Mouse (Mus musculus) forebrain, postnatal 0 days (tissue): ENCODE data around the gene Cacng7. TPM values are rescaled to one million over a fixed set of nuclear protein-coding genes. Genes with fewer than 3 reads are reported as not detected.

Experiments used
- ATAC-seq: fragments of 200-750 bp; cut with Nextera tagmentation; 2 replicates; pipeline ENCODE4 v1.8.0; 2017; ENCODE audit warnings: mild to moderate bottlenecking, moderate library complexity
- DNase-seq: peaks from one replicate; pipeline ENCODE4 v3.0.0-alpha.2; 2015
- H3K27ac ChIP-seq: fragments of 300-500 bp; sonication (generic); 2 replicates; pipeline ENCODE4 v1.5.1; 2014; ENCODE audit warnings: low read depth, mild to moderate bottlenecking, antibody characterized with exemption, low read length, moderate library complexity, mixed read lengths
- H3K27me3 ChIP-seq: fragments of 300-500 bp; sonication (generic); 2 replicates; pipeline ENCODE4 v1.6.1; 2014; ENCODE audit warnings: mild to moderate bottlenecking, low read length, mixed read lengths; ENCODE audit not compliant: insufficient read depth
- H3K36me3 ChIP-seq: fragments of 300-500 bp; sonication (generic); 2 replicates; pipeline ENCODE4 v1.6.1; 2014; ENCODE audit warnings: mild to moderate bottlenecking, moderate library complexity; ENCODE audit not compliant: insufficient read depth
- H3K4me1 ChIP-seq: fragments of 300-500 bp; sonication (generic); 2 replicates; pipeline ENCODE4 v1.6.1; 2014; ENCODE audit warnings: antibody characterized with exemption; ENCODE audit not compliant: insufficient read depth
- H3K4me2 ChIP-seq: fragments of 300-500 bp; sonication (generic); 2 replicates; pipeline ENCODE4 v1.6.1; 2014; ENCODE audit warnings: low read depth, mild to moderate bottlenecking, moderate library complexity
- H3K4me3 ChIP-seq: fragments of 300-500 bp; sonication (generic); 2 replicates; pipeline ENCODE4 v1.5.1; 2014; ENCODE audit warnings: low read depth, low read length, mixed read lengths
- H3K9ac ChIP-seq: fragments of 300-500 bp; sonication (generic); 2 replicates; pipeline ENCODE4 v1.6.1; 2014; ENCODE audit warnings: mild to moderate bottlenecking
- H3K9me3 ChIP-seq: fragments of 300-500 bp; sonication (generic); 2 replicates; pipeline ENCODE4 v1.6.1; 2016; ENCODE audit warnings: low read length
- CTCF ChIP-seq: sonication (generic); IDR thresholded peaks from 2 replicates; pipeline ENCODE4 v1.5.1; 2016; ENCODE audit warnings: antibody characterized with exemption, control low read depth, low read depth
- WGBS: fragments of 180-500 bp; shearing (Covaris S2); extraction: QIAGEN DNeasy Blood & Tissue Kit; methylation state at CpG from one replicate; pipeline ENCODE4 v1.1.7; 2014; 5-methylcytosine and 5-hydroxymethylcytosine counted together
- polyA plus RNA-seq: library from polyadenylated mRNA; unstranded; fragments of >200 nt; fragmentation: Nextera tagmentation; extraction: Ambion mirVana; gene quantifications from 2 replicates; pipeline ENCODE4 v1.2.1, GENCODE M21; 2015
- total RNA-seq: library from RNA; depleted of rRNA; stranded (reverse); fragments of >200 nt; gene quantifications from 2 replicates; pipeline ENCODE4 v1.2.3, GENCODE M21; 2014

The Cacng7 gene
- total and polyA plus RNA-seq, 2 experiments from 2014 or later: 2.5 to 73.4 TPM

DNA sequence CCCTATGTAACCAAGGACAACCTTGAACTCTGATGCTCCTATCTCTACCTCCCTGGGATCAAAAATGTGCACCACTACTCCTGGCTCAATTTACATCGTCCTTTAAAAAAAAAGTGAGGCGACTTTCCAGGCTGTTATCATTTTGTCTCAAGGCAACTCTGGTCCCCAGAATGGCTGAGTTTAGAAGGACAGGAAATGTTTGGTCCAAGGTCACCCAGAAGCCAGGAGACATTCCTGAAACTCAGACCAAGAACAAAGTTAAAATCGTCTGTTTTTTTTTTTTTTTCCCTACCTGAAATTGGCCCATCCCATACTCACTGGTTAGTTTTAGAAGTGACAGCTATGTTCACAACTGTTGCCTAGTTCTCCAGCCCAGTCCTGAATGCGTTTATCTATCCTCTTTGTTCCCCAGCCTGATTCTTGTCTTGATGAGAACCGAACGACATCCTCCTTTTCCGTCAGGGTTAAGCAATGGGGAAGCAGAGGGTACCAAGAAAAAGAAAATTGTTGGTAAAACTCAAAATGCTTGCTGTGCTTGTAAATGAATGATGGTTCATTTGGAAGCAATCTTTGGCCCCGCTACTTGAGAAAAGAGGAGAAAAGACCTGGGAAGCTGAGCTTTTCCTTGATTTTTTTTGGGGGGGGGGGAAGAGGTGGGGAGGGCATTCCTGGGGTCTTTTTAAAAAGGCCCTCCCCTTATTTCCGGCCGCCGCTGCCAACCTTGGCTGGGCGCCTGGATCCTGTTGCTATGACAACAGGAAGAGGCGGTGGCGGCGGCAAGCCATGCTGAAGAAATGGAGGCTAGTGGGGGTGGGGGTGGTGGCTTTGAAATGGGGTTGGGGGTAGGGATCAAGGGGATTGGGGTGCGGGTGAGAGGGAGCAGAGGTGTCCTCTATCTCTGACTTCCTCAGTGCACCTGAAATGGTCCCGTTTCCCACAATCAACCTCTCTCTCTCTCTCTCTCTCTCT is 57.0 kb downstream of the Cacng7 start:
- Histone ChIP-seq H3K4me3 (peak overlapping the region; percentile 49), H3K4me1 (peaks cover 16% of the 10 kb centered on the region), H3K36me3 (0 out of 2 replicates have a peak, but pooled peaks cover 5% of the 10 kb centered on the region), H3K27ac (peak overlapping the region; percentile 78), H3K9ac (peak overlapping the region; percentile 76), H3K27me3 (no peaks in the 10 kb centered on the region), H3K4me2 (peak overlapping the region; percentile 83), H3K9me3 (no peaks in the 10 kb centered on the region)
- ATAC-seq (peak; percentile 73), DNase-seq (peak; percentile 91)
- WGBS: 2% methylated on average over 17 of the region's 17 CpGs
- TF ChIP-seq CTCF: no peak

DNA sequence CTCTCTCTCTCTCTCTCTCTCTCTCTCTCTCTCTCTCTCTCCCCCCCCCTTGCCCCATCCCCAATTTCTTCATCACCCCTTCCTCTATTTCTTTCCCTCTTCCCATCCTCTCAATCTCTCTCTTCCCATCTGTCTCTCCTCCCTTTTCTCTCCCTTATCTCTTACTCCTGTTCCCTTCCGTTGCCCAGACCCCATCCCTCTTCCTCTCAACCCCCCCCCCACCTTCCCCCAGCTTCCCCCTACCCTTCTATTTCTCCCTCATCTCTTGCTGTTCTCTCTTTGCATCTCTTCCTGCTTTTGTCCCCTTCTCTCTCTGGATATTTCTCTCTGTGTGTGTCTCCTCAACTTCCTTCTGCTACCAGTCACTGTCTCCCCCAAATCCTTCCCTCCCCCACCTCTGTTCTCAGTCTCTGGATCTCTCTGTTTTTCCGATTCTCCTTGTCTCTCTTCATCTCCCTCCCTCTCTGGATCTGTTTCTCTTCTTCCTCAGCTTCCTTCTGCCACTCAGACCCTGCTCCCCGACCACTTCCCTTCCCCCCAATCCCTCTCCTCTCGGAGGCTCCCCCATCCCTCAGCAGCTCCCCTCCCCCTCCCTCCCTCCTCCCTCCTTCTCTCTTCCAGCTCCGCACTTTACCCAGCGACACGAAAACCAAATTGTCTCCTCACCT is 57.8 kb downstream of the Cacng7 start, which contains the start of gene Cacng8:
Cacng8 (plus strand) TSS at position 271 of the 668 bp plus-strand sequence.
- no peaks in the 10 kb centered on the region for H3K9me3 ChIP-seq
- peak within 1 kb of the TSS; percentile 83 for H3K4me2 ChIP-seq
- peaks cover 16% of the 10 kb centered on the region for H3K4me1 ChIP-seq
- DNase-seq (peak; percentile 72), ATAC-seq (peak; percentile 63)
- peak within 1 kb of the TSS; percentile 49 for H3K4me3 ChIP-seq
- WGBS: 0% methylated on average over 7 of the region's 7 CpGs
- H3K27ac ChIP-seq: peak within 1 kb of the TSS; percentile 78
- H3K36me3 ChIP-seq: 0 out of 2 replicates have a peak, but pooled peaks cover 7% of the 10 kb centered on the region
- H3K27me3 ChIP-seq: no peaks in the 10 kb centered on the region
- no peak for TF ChIP-seq CTCF
- peak within 1 kb of the TSS; percentile 76 for H3K9ac ChIP-seq

DNA sequence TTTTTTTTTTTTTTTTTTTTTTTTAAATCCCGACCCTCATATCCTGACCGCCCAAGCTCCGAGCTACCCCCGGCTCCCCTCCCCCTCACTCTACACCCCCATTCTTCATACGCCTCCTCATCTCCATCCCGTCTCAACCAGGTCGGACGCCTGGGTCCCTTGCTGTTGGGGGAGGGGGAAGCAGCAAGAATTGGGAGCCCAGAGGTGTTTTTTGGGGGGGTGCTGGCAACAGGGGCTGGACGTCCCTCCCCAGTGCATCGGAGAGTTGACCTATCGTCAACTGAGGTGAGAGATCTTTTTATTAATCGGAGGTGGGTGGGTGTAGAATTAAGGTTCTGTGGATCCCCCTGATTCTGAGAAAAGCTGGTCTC is 58.3 kb downstream of the Cacng7 start:
- Histone ChIP-seq H3K4me3 (peak overlapping the region; percentile 49), H3K9ac (peak overlapping the region; percentile 76), H3K9me3 (no peaks in the 10 kb centered on the region), H3K4me1 (peaks cover 16% of the 10 kb centered on the region), H3K4me2 (peak overlapping the region; percentile 83), H3K27ac (peak overlapping the region; percentile 78), H3K36me3 (0 out of 2 replicates have a peak, but pooled peaks cover 7% of the 10 kb centered on the region), H3K27me3 (no peaks in the 10 kb centered on the region)
- WGBS: under 1% methylated on average over 12 of the region's 12 CpGs
- TF ChIP-seq CTCF: no peak
- no peak; the same call in 1 of the 2 replicates for ATAC-seq
- no peak for DNase-seq

DNA sequence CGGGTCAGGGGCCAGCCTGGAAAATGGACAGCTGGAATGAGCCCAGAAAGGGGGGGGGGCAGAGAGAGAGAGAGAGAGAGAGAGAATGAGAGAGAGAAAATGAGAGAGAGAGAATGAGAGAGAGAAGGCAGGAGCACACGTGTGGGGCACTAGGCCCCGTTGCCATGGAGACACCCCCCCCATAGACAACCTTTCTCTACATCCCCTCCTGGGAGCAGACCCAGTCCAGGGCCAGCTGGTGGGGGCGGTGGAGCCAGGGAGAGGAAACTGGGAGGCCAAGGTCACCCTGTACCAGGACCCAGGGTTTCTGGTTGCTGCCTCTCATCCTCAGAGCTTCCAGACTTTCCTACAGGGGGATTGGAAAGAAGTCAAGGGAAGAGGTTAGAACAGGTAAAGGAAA is 59.1 kb downstream of the Cacng7 start:
- peak overlapping the region; percentile 83 for H3K4me2 ChIP-seq
- peak overlapping the region; percentile 78; the same call in 1 of the 2 replicates for H3K27ac ChIP-seq
- H3K36me3 ChIP-seq: 0 out of 2 replicates have a peak, but pooled peaks cover 7% of the 10 kb centered on the region
- 13% methylated on average over 4 of the region's 4 CpGs for WGBS
- TF ChIP-seq CTCF: no peak
- H3K27me3 ChIP-seq: no peaks in the 10 kb centered on the region
- DNase-seq (peak; percentile 41), ATAC-seq (peak; percentile 37)
- peak overlapping the region; percentile 76 for H3K9ac ChIP-seq
- no peaks in the 10 kb centered on the region for H3K9me3 ChIP-seq
- H3K4me1 ChIP-seq: peaks cover 16% of the 10 kb centered on the region
- H3K4me3 ChIP-seq: peak overlapping the region; percentile 49

DNA sequence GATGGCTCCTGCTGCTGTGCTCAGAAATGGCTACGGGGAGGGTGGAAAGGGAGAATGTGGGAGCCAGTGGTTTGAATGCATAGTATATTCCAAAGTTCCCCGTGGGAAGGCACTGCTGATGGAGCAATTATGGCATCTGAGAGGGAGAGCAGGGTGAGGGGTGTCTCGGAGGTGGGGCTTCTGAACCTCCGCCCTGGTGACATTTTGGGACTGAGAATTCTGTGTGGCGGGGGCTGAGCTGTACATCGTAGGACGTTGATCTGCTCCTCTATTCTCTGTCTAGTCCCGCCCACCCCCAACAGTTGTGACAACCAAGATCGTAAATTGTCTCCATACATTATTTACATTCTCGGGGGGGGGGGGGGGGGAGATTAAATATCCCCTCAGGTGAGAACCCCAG is 64.6 kb downstream of the Cacng7 start:
- WGBS: 41% methylated on average over 10 of the region's 10 CpGs
- DNase-seq: no peak
- Histone ChIP-seq H3K27ac (no peak overlapping the region), H3K4me3 (no peak overlapping the region), H3K9me3 (no peaks in the 10 kb centered on the region), H3K4me1 (peaks cover 8% of the 10 kb centered on the region), H3K4me2 (peak overlapping the region; percentile 6), H3K9ac (no peak overlapping the region), H3K36me3 (0 out of 2 replicates have a peak, but pooled peaks cover 11% of the 10 kb centered on the region), H3K27me3 (no peaks in the 10 kb centered on the region)
- ATAC-seq: 0 out of 2 replicates have a peak, but pooled peaks have one; percentile 20
- TF ChIP-seq CTCF: no peak

DNA sequence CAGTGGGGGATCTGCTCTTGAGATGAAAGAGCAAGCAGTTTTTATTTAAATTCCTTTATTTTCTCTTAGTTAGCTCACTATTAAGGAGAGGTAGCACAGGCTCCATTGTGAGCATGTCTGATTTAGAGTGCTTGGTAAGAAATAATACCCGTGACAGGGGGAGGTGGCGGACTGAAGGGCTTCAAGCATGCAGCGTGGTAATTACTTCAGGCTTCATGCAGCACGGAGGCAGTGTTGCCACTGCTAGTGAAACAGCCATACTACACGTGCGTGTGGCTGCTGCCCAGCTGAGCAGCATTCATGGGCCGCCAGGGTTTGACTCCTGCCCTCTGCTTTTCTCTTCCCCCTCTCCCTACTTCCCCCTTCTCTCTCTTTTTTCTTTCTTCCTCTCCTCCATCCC is 65.0 kb downstream of the Cacng7 start:
- peaks cover 4% of the 10 kb centered on the region; the same call in 1 of the 2 replicates for H3K4me1 ChIP-seq
- DNase-seq (no peak), ATAC-seq (peak; percentile 65)
- H3K9ac ChIP-seq: no peak overlapping the region
- no peaks in the 10 kb centered on the region for H3K27me3 ChIP-seq
- 13% methylated on average over 7 of the region's 7 CpGs for WGBS
- H3K36me3 ChIP-seq: 0 out of 2 replicates have a peak, but pooled peaks cover 11% of the 10 kb centered on the region
- H3K4me3 ChIP-seq: no peak overlapping the region
- peak overlapping the region; percentile 6 for H3K4me2 ChIP-seq
- H3K27ac ChIP-seq: no peak overlapping the region
- peak; percentile 31; the same call in 1 of the 2 replicates for TF ChIP-seq CTCF
- H3K9me3 ChIP-seq: no peaks in the 10 kb centered on the region
